Mouse (Mus musculus): Measurements from ENCODE around the gene Dhcr7. TPM values are rescaled to one million over a fixed set of nuclear protein-coding genes. Genes with fewer than 3 reads are reported as not detected.

The Dhcr7 gene
- polyA plus RNA-seq, 1 experiment, result 114 TPM

GRCm38 (mm10) chr7:143848768-143849482, 26.0 kb downstream of the Dhcr7 start:
- H3K4me3 ChIP-seq (ENCODE audit: low read depth, low read length), result no peak overlapping the region
- no peaks in the 10 kb centered on the region for H3K27me3 ChIP-seq (ENCODE audit: control insufficient read depth, insufficient read depth, low read length)
- peaks cover 35% of the 10 kb centered on the region for H3K36me3 ChIP-seq (ENCODE audit: control insufficient read depth, insufficient read depth, low read length)
- TF ChIP-seq POLR2A (IDR thresholded peaks at IDR 0.05; ENCODE audit: low read depth, low read length) (no peak), CTCF (IDR thresholded peaks at IDR 0.05; ENCODE audit: extremely low read depth, insufficient read length, insufficient replicate concordance, low read depth, low read length) (no peak)
- WGBS, result 39% methylated on average over 7 of the region's 8 CpGs
- peaks cover 12% of the 10 kb centered on the region; the same call in 1 of the 2 replicates for H3K4me1 ChIP-seq (ENCODE audit: control insufficient read depth, insufficient read depth, insufficient read length, low read length)
- peak overlapping the region; percentile 97 for H3K27ac ChIP-seq (ENCODE audit: insufficient read depth, low read depth, low read length)

- Histone ChIP-seq H3K4me1 (ENCODE audit: control insufficient read depth, insufficient read depth, insufficient read length, low read length) (no peaks in the 10 kb centered on the region), H3K36me3 (ENCODE audit: control insufficient read depth, insufficient read depth, low read length) (no peaks in the 10 kb centered on the region), H3K27ac (ENCODE audit: insufficient read depth, low read depth, low read length) (no peak within 1 kb of the TSS), H3K27me3 (ENCODE audit: control insufficient read depth, insufficient read depth, low read length) (no peaks in the 10 kb centered on the region), H3K4me3 (ENCODE audit: low read depth, low read length) (no peak within 1 kb of the TSS)
- TF ChIP-seq POLR2A (IDR thresholded peaks at IDR 0.05; ENCODE audit: low read depth, low read length) (no peak), CTCF (IDR thresholded peaks at IDR 0.05; ENCODE audit: extremely low read depth, insufficient read length, insufficient replicate concordance, low read depth, low read length) (no peak)
- 87% methylated on average over 2 of the region's 2 CpGs for WGBS
Measured at GRCm38 (mm10) chr7:143866538-143866937, 43.6 kb downstream of the Dhcr7 start, which contains the start of gene Gm498. TSS of gene Gm498 (plus strand) at chr7:143866838.

GRCm38 (mm10) chr7:143868874-143869273, 45.9 kb downstream of the Dhcr7 start:
- no peak overlapping the region for H3K4me3 ChIP-seq (ENCODE audit: low read depth, low read length)
- TF ChIP-seq CTCF (IDR thresholded peaks at IDR 0.05; ENCODE audit: extremely low read depth, insufficient read length, insufficient replicate concordance, low read depth, low read length), result no peak
- no peak for TF ChIP-seq POLR2A (IDR thresholded peaks at IDR 0.05; ENCODE audit: low read depth, low read length)
- no peaks in the 10 kb centered on the region for H3K36me3 ChIP-seq (ENCODE audit: control insufficient read depth, insufficient read depth, low read length)
- H3K4me1 ChIP-seq (ENCODE audit: control insufficient read depth, insufficient read depth, insufficient read length, low read length), result no peaks in the 10 kb centered on the region
- no peak overlapping the region for H3K27ac ChIP-seq (ENCODE audit: insufficient read depth, low read depth, low read length)
- no peaks in the 10 kb centered on the region for H3K27me3 ChIP-seq (ENCODE audit: control insufficient read depth, insufficient read depth, low read length)
- 74% methylated on average over 4 of the region's 4 CpGs for WGBS

DNA sequence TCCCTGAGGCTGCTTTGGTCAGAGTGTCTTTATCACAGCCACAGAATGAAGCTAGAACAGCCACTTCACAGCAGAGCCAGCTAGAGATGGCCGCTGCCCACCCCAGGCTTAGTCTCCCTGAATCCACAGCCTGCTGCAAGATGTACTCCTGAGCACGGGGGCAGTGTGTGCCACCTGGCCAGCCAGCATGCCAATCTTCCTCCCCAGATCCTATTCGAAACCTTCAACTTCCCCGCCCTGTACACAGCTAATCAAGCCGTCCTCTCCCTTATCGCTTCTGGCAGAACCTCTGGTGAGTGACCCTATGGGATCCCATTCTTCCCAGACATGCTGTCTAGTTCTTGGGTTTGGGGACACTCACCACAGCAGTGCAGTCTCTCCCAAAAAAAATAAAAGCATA, 60.8 kb downstream of the Dhcr7 start:
- Histone ChIP-seq H3K36me3 (ENCODE audit: control insufficient read depth, insufficient read depth, low read length) (no peaks in the 10 kb centered on the region), H3K4me3 (ENCODE audit: low read depth, low read length) (no peak overlapping the region), H3K4me1 (ENCODE audit: control insufficient read depth, insufficient read depth, insufficient read length, low read length) (peaks cover 8% of the 10 kb centered on the region; the same call in 1 of the 2 replicates), H3K27ac (ENCODE audit: insufficient read depth, low read depth, low read length) (no peak overlapping the region), H3K27me3 (ENCODE audit: control insufficient read depth, insufficient read depth, low read length) (no peaks in the 10 kb centered on the region)
- TF ChIP-seq CTCF (IDR thresholded peaks at IDR 0.05; ENCODE audit: extremely low read depth, insufficient read length, insufficient replicate concordance, low read depth, low read length), result no peak
- no peak for TF ChIP-seq POLR2A (IDR thresholded peaks at IDR 0.05; ENCODE audit: low read depth, low read length)
- WGBS, result 33% methylated on average over 6 of the region's 6 CpGs

GRCm38 (mm10) chr7:143891146-143891545, 68.2 kb downstream of the Dhcr7 start:
- H3K27me3 ChIP-seq (ENCODE audit: control insufficient read depth, insufficient read depth, low read length), result no peaks in the 10 kb centered on the region
- no peaks in the 10 kb centered on the region for H3K4me1 ChIP-seq (ENCODE audit: control insufficient read depth, insufficient read depth, insufficient read length, low read length)
- H3K27ac ChIP-seq (ENCODE audit: insufficient read depth, low read depth, low read length), result no peak overlapping the region
- TF ChIP-seq POLR2A (IDR thresholded peaks at IDR 0.05; ENCODE audit: low read depth, low read length) (no peak), CTCF (IDR thresholded peaks at IDR 0.05; ENCODE audit: extremely low read depth, insufficient read length, insufficient replicate concordance, low read depth, low read length) (no peak)
- H3K4me3 ChIP-seq (ENCODE audit: low read depth, low read length), result no peak overlapping the region
- no peaks in the 10 kb centered on the region for H3K36me3 ChIP-seq (ENCODE audit: control insufficient read depth, insufficient read depth, low read length)
- 88% methylated on average over 2 of the region's 2 CpGs for WGBS

GRCm38 (mm10) chr7:143892361-143892760, 69.4 kb downstream of the Dhcr7 start:
- Histone ChIP-seq H3K27me3 (ENCODE audit: control insufficient read depth, insufficient read depth, low read length) (no peaks in the 10 kb centered on the region), H3K36me3 (ENCODE audit: control insufficient read depth, insufficient read depth, low read length) (no peaks in the 10 kb centered on the region), H3K27ac (ENCODE audit: insufficient read depth, low read depth, low read length) (no peak overlapping the region), H3K4me3 (ENCODE audit: low read depth, low read length) (no peak overlapping the region), H3K4me1 (ENCODE audit: control insufficient read depth, insufficient read depth, insufficient read length, low read length) (no peaks in the 10 kb centered on the region)
- TF ChIP-seq POLR2A (IDR thresholded peaks at IDR 0.05; ENCODE audit: low read depth, low read length) (no peak), CTCF (IDR thresholded peaks at IDR 0.05; ENCODE audit: extremely low read depth, insufficient read length, insufficient replicate concordance, low read depth, low read length) (no peak)
- WGBS, result 78% methylated on average over 2 of the region's 2 CpGs

Other genes with a start within 250 kb of the Dhcr7 start
- 9.5 and 13.6 TPM in 2 replicates for gene Cars, start 223.1 kb upstream of the Dhcr7 start, polyA plus RNA-seq (2012; rRNA removed)
- gene Tnfrsf26, start 194.4 kb upstream of the Dhcr7 start, polyA plus RNA-seq (2012; rRNA removed), result 0.09 and 0.27 TPM in 2 replicates
- 0.99 and 1.4 TPM in 2 replicates for gene Tnfrsf22, start 173.5 kb upstream of the Dhcr7 start, polyA plus RNA-seq (2012; rRNA removed)
- gene Tnfrsf23, start 137.3 kb upstream of the Dhcr7 start, polyA plus RNA-seq (2012; rRNA removed), result 1.2 and 2.9 TPM in 2 replicates
- 15.9 and 23.1 TPM in 2 replicates for gene Osbpl5, start 66.2 kb upstream of the Dhcr7 start, polyA plus RNA-seq (2012; rRNA removed)
- 0.27 TPM in 1 of 2 replicates, not detected in the other for gene Mrgprg, start 56.2 kb upstream of the Dhcr7 start, polyA plus RNA-seq (2012; rRNA removed)
- gene Mrgpre, start 38.6 kb upstream of the Dhcr7 start, polyA plus RNA-seq (2012; rRNA removed), result 1.6 and 3.6 TPM in 2 replicates
- 29.7 and 55.4 TPM in 2 replicates for gene Nadsyn1, start 296 bp upstream of the Dhcr7 start, polyA plus RNA-seq (2012; rRNA removed)
- gene Gm498, start 43.7 kb downstream of the Dhcr7 start, polyA plus RNA-seq (2012; rRNA removed), result not detected in 2 replicates
- gene Shank2, start 178.8 kb downstream of the Dhcr7 start, polyA plus RNA-seq (2012; rRNA removed), result 2.1 and 2.4 TPM in 2 replicates